In the genomic region with DNA sequence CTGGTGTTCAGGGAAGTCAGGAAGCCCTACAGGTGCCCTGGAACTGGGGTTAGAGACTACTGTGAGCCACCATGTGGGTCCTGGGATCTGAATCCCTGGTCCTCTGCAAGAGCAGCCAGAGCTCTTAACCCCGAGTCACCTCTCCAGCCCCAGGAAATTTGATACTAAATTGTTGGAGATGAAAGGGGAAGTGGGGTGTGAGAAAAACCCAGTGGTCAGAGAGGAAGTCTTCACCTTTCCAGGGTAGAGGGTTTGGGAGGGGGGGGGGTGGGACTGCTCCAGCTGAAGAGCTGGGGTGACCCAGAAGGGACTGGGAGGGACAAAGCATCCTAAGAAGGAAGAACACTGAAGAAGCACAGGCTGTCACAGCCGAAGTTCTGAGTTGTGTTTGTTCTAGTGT, we compare ENCODE assay signal across 29 mouse cellular contexts. TPM values are rescaled to one million over a fixed set of nuclear protein-coding genes. Genes with fewer than 3 reads are reported as not detected.
DNase-seq lines count a peak whose midpoint lies in the region; ATAC-seq and TF ChIP-seq lines count a peak whose summit lies in the region.
"Had no signal": no experiment of that assay in that cellular context is flagged by ENCODE, and none has a peak within 500 bp of the region (broad histone marks: within the 10 kb centered on the region; RNA-seq: fewer than 3 reads in every experiment).

No protein-coding gene starts in this region.

- H3K4me3 ChIP-seq in liver, embryonic 13.5 days (replicated peaks), result no peak overlapping the region
- no peak overlapping the region for H3K4me3 ChIP-seq in MEL (ENCODE audit: control insufficient read depth in 1 of 2, insufficient read depth in 1 of 2, low read depth in 2 of 2, low read length in 2 of 2)
- H3K4me3 ChIP-seq: embryonic facial prominence, embryonic 13.5 days; embryonic facial prominence, embryonic 15.5 days; erythroblast, embryonic 14.5 days; forebrain, embryonic 10.5 days; forebrain, embryonic 12.5 days had no signal

- no peak overlapping the region for H3K4me2 ChIP-seq in liver, embryonic 13.5 days
- H3K4me2 ChIP-seq: embryonic facial prominence, embryonic 13.5 days; embryonic facial prominence, embryonic 15.5 days; forebrain, embryonic 12.5 days had no signal

- TF ChIP-seq CTCF in MEL (IDR thresholded peaks at IDR 0.05 in 2 of 3, conservative IDR thresholded peaks at IDR 0.05 in 1 of 3; ENCODE audit: control insufficient read depth in 1 of 3, insufficient read depth in 1 of 3, low read depth in 2 of 3, low read length in 3 of 3, poor library complexity in 1 of 3, severe bottlenecking in 1 of 3), result no peak

- no peaks in the 10 kb centered on the region for H3K9me3 ChIP-seq in liver, embryonic 13.5 days (replicated peaks)
- H3K9me3 ChIP-seq in MEL (replicated peaks; ENCODE audit: insufficient read depth, low read length), result no peaks in the 10 kb centered on the region
- H3K9me3 ChIP-seq: embryonic facial prominence, embryonic 13.5 days; embryonic facial prominence, embryonic 15.5 days; forebrain, embryonic 10.5 days; forebrain, embryonic 12.5 days; G1E had no signal

- TF ChIP-seq RAD21 in MEL (IDR thresholded peaks at IDR 0.05; ENCODE audit: low read depth, low read length), result no peak

- H3K27me3 ChIP-seq in liver, embryonic 13.5 days, result no peaks in the 10 kb centered on the region
- no peaks in the 10 kb centered on the region for H3K27me3 ChIP-seq in MEL (ENCODE audit: control insufficient read depth in 1 of 2, insufficient read depth in 2 of 2, low read length in 2 of 2)
- H3K27me3 ChIP-seq: CH12.LX; embryonic facial prominence, embryonic 13.5 days; embryonic facial prominence, embryonic 15.5 days; forebrain, embryonic 12.5 days had no signal

- TF ChIP-seq POLR2A in MEL (IDR thresholded peaks at IDR 0.05; ENCODE audit: control insufficient read depth in 1 of 2, insufficient read depth in 1 of 2, low read depth in 1 of 2, low read length in 2 of 2, poor library complexity in 1 of 2), result no peak

- no peaks in the 10 kb centered on the region for H3K79me2 ChIP-seq in MEL (ENCODE audit: control insufficient read depth, insufficient read depth, low read length, poor library complexity)

- H3K27ac ChIP-seq in liver, embryonic 13.5 days, result 0 out of 2 replicates have a peak overlapping the region, but pooled peaks have one; percentile 15
- no peak overlapping the region for H3K27ac ChIP-seq in MEL (ENCODE audit: control insufficient read depth, low read depth, low read length)
- H3K27ac ChIP-seq: embryonic facial prominence, embryonic 13.5 days; embryonic facial prominence, embryonic 15.5 days; forebrain, embryonic 10.5 days; forebrain, embryonic 12.5 days had no signal

- H3K4me1 ChIP-seq in liver, embryonic 13.5 days (replicated peaks), result peaks cover 24% of the 10 kb centered on the region
- H3K4me1 ChIP-seq in MEL (ENCODE audit: control insufficient read depth in 1 of 2, insufficient read depth in 2 of 2, low read length in 2 of 2), result peaks cover 3 to 20% of the 10 kb centered on the region in 2 experiments
- H3K4me1 ChIP-seq: embryonic facial prominence, embryonic 13.5 days; embryonic facial prominence, embryonic 15.5 days; forebrain, embryonic 10.5 days; forebrain, embryonic 12.5 days had no signal

- no peak for DNase-seq in liver, embryonic 13.5 days
- DNase-seq in liver (no peak), MEL (ENCODE audit: low read depth, low spot score) (peak; percentile 58)
- no peak for DNase-seq in ovary, postnatal 36 days (ENCODE audit: low spot score)
- DNase-seq in retina, postnatal 1 day, result no peak
- DNase-seq in gastrocnemius, postnatal 10 days, result no peak
- DNase-seq: adrenal gland, adult 8-10 months; adrenal gland, postnatal 14 days; adrenal gland, postnatal 36 days; B cell, adult 2 months; cerebellum, adult 11-12 months; cerebellum, adult 2 months; cerebellum, adult 9-10 months; cerebellum, postnatal 10 days; cerebellum, postnatal 25 days; embryo, embryonic 11 days had no signal

- ATAC-seq in liver, embryonic 13.5 days (ENCODE audit: low read depth), result no peak
- peak; percentile 29; the same call in 1 of the 2 replicates for ATAC-seq in common myeloid progenitor, adult 5-6 weeks (replicated peaks; ENCODE audit: low read depth, poor library complexity, severe bottlenecking)
- ATAC-seq: activated CD4-positive, CD25-positive, alpha-beta regulatory T cell, adult 4 months; CD4-positive, CD25-positive, alpha-beta regulatory T cell, adult 4 months; forebrain, embryonic 14.5 days; forebrain, embryonic 16.5 days; Patski had no signal

- TF ChIP-seq EP300 in MEL (IDR thresholded peaks at IDR 0.05; ENCODE audit: low read depth in 1 of 2, low read length in 2 of 2), result peak in 1 of 2 experiments; percentile 21; a peak in 1 of 4 replicates

- WGBS in liver, embryonic 13.5 days (ENCODE audit: insufficient replicate concordance), result 49% methylated on average over 2 of the region's 2 CpGs

- H3K9ac ChIP-seq in liver, embryonic 13.5 days, result no peak overlapping the region
- H3K9ac ChIP-seq in MEL (ENCODE audit: control insufficient read depth, low read depth, low read length, poor library complexity, severe bottlenecking), result no peak overlapping the region
- H3K9ac ChIP-seq: embryonic facial prominence, embryonic 13.5 days; embryonic facial prominence, embryonic 15.5 days; forebrain, embryonic 12.5 days had no signal

- H3K36me3 ChIP-seq in liver, embryonic 13.5 days, result peaks cover 30% of the 10 kb centered on the region
- H3K36me3 ChIP-seq in MEL (ENCODE audit: control insufficient read depth in 1 of 2, insufficient read depth in 2 of 2, low read length in 2 of 2), result peaks cover 0 to 8% of the 10 kb centered on the region in 2 experiments; a peak in 2 of 4 replicates
- H3K36me3 ChIP-seq: embryonic facial prominence, embryonic 15.5 days; forebrain, embryonic 12.5 days had no signal

TF ChIP-seq in MEL, 35 proteins besides CTCF, POLR2A, EP300 and RAD21:
- TF ChIP-seq RCOR1 (IDR thresholded peaks at IDR 0.05; ENCODE audit: low read depth, low read length) (no peak), HCFC1 (IDR thresholded peaks at IDR 0.05; ENCODE audit: low read depth, low read length) (no peak), SIN3A (IDR thresholded peaks at IDR 0.05; ENCODE audit: low read length) (no peak), ZMIZ1 (IDR thresholded peaks at IDR 0.05; ENCODE audit: low read depth, low read length) (no peak), JUND (IDR thresholded peaks at IDR 0.05; ENCODE audit: low read depth, low read length) (no peak)

RNA-seq across cellular contexts. Expression of gene Tpbgl, which starts 19.3 kb away (rescaled TPM):
- polyA plus RNA-seq in liver, embryonic 13.5 days (2015; fragmentation: Nextera tagmentation; extraction: Ambion mirVana), result 0.16 and 0.22 TPM in 2 replicates
- total RNA-seq in MEL (2012; rRNA removed), result not detected in 2 replicates
- not detected for polyA plus RNA-seq in MEL (2012; ENCODE audit: insufficient read depth in 1 of 2, insufficient read length in 2 of 2, low read depth in 1 of 2, low replicate concordance in 2 of 2, missing spikeins in 1 of 2)
- 0.34 TPM in 1 of 2 replicates, not detected in the other for total RNA-seq in common myeloid progenitor, adult 5-6 weeks (2017)
- 10 to 100 TPM; 36.4 to 42.1 TPM for total RNA-seq in gastrocnemius, postnatal 10 days (2021)
- polyA plus RNA-seq: G1E had no signal

Comparison
In these comparisons a context has a peak if more than half of its experiments do, and no peak if none do; other contexts are left out.
1. RNA of gene Tpbgl, which starts 19.3 kb away (total RNA-seq): 36.4 to 42.1 TPM in gastrocnemius, postnatal 10 days; not detected in MEL and 0.34 TPM in common myeloid progenitor, adult 5-6 weeks; every median in the first group is over 10 times any median in the second.